Mouse (Mus musculus) lung, embryonic 15.5 days (tissue): ENCODE measurements around the gene Ccdc60. TPM values are rescaled to one million over a fixed set of nuclear protein-coding genes. Genes with fewer than 3 reads are reported as not detected.

Experiments
- ATAC-seq: fragments of 200-750 bp; cut with Nextera tagmentation; 2 replicates; pipeline ENCODE4 v1.8.0; 2017; ENCODE audit warnings: moderate number of reproducible peaks, borderline replicate concordance; ENCODE audit not compliant: low FRiP score, low TSS enrichment; ENCODE audit errors: extremely low read depth
- H3K27ac ChIP-seq: fragments of 300-500 bp; sonication (generic); 2 replicates; pipeline ENCODE4 v1.5.1; 2015; ENCODE audit warnings: moderate library complexity, mild to moderate bottlenecking, inconsistent platforms
- H3K27me3 ChIP-seq: fragments of 300-500 bp; sonication (generic); 2 replicates; pipeline ENCODE4 v1.6.1; 2015; ENCODE audit warnings: inconsistent platforms
- H3K36me3 ChIP-seq: fragments of 300-500 bp; sonication (generic); 2 replicates; pipeline ENCODE4 v1.6.1; 2015; ENCODE audit warnings: inconsistent platforms
- H3K4me1 ChIP-seq: fragments of 300-500 bp; sonication (generic); 2 replicates; pipeline ENCODE4 v1.6.1; 2015; ENCODE audit warnings: inconsistent platforms
- H3K4me2 ChIP-seq: fragments of 300-500 bp; sonication (generic); 2 replicates; pipeline ENCODE4 v1.6.1; 2015; ENCODE audit warnings: inconsistent platforms, mild to moderate bottlenecking, moderate library complexity
- H3K4me3 ChIP-seq: fragments of 300-500 bp; sonication (generic); 2 replicates; pipeline ENCODE4 v1.5.1; 2015; ENCODE audit warnings: mild to moderate bottlenecking, inconsistent platforms
- H3K9ac ChIP-seq: fragments of 300-500 bp; sonication (generic); 2 replicates; pipeline ENCODE4 v1.6.1; 2015; ENCODE audit warnings: inconsistent platforms
- H3K9me3 ChIP-seq: fragments of 300-500 bp; sonication (generic); 2 replicates; pipeline ENCODE4 v1.6.1; 2016; ENCODE audit warnings: inconsistent platforms
- WGBS: fragments of 180-500 bp; shearing (Covaris S2); methylation state at CpG from one replicate; pipeline ENCODE4 v1.1.7; 2015; 5-methylcytosine and 5-hydroxymethylcytosine counted together
- polyA plus RNA-seq: library from polyadenylated mRNA; unstranded; fragments of >200 nt; fragmentation: Nextera tagmentation; extraction: Ambion mirVana; gene quantifications from 2 replicates; pipeline ENCODE4 v1.2.1, GENCODE M21; 2015

Gene Ccdc60
- polyA plus RNA-seq, 1 experiment from 2014 or later = 1.0 TPM

DNA sequence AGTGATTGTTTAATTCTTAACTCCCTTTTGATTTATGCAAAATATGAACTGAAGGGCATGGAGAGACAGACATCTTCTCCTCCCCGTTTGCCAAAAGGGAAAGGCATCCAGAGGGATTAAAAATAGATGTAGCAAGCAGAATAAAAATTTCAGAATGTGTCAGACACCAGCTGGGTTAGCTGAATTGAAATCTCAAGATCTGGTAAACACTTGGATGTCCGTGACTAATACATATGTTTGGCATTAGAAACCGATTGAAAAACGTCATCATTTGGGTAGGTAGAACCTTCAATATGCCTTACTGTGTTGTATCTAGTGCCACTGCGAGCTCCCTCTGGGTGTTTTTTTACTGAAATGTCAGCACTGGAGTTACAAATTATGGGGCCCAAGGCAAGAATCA, 4.7 kb upstream of the Ccdc60 start:
- WGBS = 60% methylated on average over 5 of the region's 5 CpGs
- no peak overlapping the region for H3K9ac ChIP-seq
- no peak overlapping the region for H3K4me2 ChIP-seq
- H3K4me3 ChIP-seq = no peak overlapping the region
- H3K27me3 ChIP-seq = no peaks in the 10 kb centered on the region
- no peaks in the 10 kb centered on the region for H3K9me3 ChIP-seq
- no peak overlapping the region for H3K27ac ChIP-seq
- peaks cover 16% of the 10 kb centered on the region for H3K4me1 ChIP-seq
- ATAC-seq = no peak
- no peaks in the 10 kb centered on the region for H3K36me3 ChIP-seq

- no peak overlapping the region for H3K4me2 ChIP-seq
- WGBS = 81% methylated on average over 5 of the region's 5 CpGs
Observed at GRCm38 (mm10) chr5:116290584-116290983, 1.8 kb upstream of the Ccdc60 start.

DNA sequence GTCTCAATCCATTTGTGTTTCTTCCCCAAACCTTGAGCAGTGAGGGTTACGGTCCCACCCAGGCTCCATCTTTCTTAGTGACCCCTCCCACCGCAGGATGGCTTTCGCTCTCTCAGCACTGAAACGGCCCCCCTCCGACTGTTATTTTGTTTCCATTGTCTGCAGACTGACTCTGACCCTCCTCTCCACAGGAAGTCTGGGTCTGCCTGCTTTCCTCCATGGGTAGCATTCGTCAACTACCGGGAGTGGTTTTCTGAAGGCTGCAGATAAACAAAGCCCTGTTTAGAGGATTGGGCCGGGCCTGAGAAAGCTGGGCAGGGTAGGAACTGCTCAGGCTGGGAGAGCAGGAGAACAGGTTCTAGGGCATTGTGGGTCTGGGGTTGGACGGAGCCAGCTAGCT, 1.1 kb upstream of the Ccdc60 start:
- H3K9me3 ChIP-seq = no peaks in the 10 kb centered on the region
- ATAC-seq = peak; percentile 41; the same call in 1 of the 2 replicates
- H3K27ac ChIP-seq = no peak overlapping the region
- peak overlapping the region; percentile 3; the same call in 1 of the 2 replicates for H3K4me3 ChIP-seq
- no peaks in the 10 kb centered on the region for H3K27me3 ChIP-seq
- H3K9ac ChIP-seq = no peak overlapping the region
- 8% methylated on average over 9 of the region's 9 CpGs for WGBS
- H3K4me2 ChIP-seq = peak overlapping the region; percentile 55
- peaks cover 16% of the 10 kb centered on the region for H3K4me1 ChIP-seq
- H3K36me3 ChIP-seq = no peaks in the 10 kb centered on the region

More at GRCm38 (mm10) chr5:116290584-116290983, 1.8 kb upstream of the Ccdc60 start:
- no peak overlapping the region for H3K27ac ChIP-seq
- no peak for ATAC-seq
- H3K9ac ChIP-seq = no peak overlapping the region
- H3K9me3 ChIP-seq = no peaks in the 10 kb centered on the region
- H3K4me3 ChIP-seq = no peak overlapping the region
- H3K4me1 ChIP-seq = peaks cover 16% of the 10 kb centered on the region
- no peaks in the 10 kb centered on the region for H3K27me3 ChIP-seq
- no peaks in the 10 kb centered on the region for H3K36me3 ChIP-seq

- no peak overlapping the region for H3K27ac ChIP-seq
- no peak overlapping the region for H3K9ac ChIP-seq
- H3K9me3 ChIP-seq = no peaks in the 10 kb centered on the region
Observed at GRCm38 (mm10) chr5:116288183-116288582, 602 bp downstream of the Ccdc60 start.

GRCm38 (mm10) chr5:116285532-116286176, 3.1 kb downstream of the Ccdc60 start:
- WGBS = 32% methylated on average over 15 of the region's 15 CpGs
- H3K4me2 ChIP-seq = no peak overlapping the region

More at GRCm38 (mm10) chr5:116288183-116288582, 602 bp downstream of the Ccdc60 start:
- no peak overlapping the region for H3K4me2 ChIP-seq
- no peaks in the 10 kb centered on the region for H3K36me3 ChIP-seq
- 58% methylated on average over 10 of the region's 10 CpGs for WGBS
- no peak for ATAC-seq
- no peaks in the 10 kb centered on the region for H3K27me3 ChIP-seq
- H3K4me3 ChIP-seq = no peak overlapping the region
- peaks cover 16% of the 10 kb centered on the region for H3K4me1 ChIP-seq

DNA sequence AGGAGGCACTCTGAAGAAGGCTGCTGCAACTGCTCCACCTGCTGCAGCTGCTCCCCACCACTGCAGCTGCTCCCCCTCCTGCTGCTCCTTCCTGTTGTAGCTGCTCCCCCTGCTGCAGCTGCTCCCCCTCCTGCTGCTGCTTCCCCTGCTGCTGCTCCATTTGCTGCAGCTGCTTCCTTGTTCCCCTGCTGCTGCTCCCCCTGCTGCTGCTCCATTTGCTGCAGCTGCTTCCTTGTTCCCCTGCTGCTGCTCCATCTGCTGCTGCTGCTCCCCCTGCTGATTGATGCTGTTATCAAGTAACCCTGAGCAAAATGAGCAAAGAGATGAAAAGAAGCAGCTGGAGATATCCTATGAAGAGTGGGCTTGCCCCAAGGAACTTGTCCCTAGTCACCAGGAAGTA, 8.3 kb downstream of the Ccdc60 start:
- Histone ChIP-seq H3K27me3 (no peaks in the 10 kb centered on the region), H3K27ac (no peak overlapping the region), H3K4me3 (no peak overlapping the region), H3K4me1 (no peaks in the 10 kb centered on the region), H3K9me3 (no peaks in the 10 kb centered on the region; the same call in 1 of the 2 replicates), H3K36me3 (no peaks in the 10 kb centered on the region), H3K4me2 (no peak overlapping the region), H3K9ac (no peak overlapping the region)
- no peak for ATAC-seq

More at GRCm38 (mm10) chr5:116285532-116286176, 3.1 kb downstream of the Ccdc60 start:
- Histone ChIP-seq H3K9ac (no peak overlapping the region), H3K9me3 (no peaks in the 10 kb centered on the region), H3K36me3 (no peaks in the 10 kb centered on the region), H3K4me1 (peaks cover 16% of the 10 kb centered on the region), H3K4me3 (no peak overlapping the region), H3K27ac (no peak overlapping the region), H3K27me3 (no peaks in the 10 kb centered on the region)
- ATAC-seq = no peak

- Histone ChIP-seq H3K4me2 (no peak overlapping the region), H3K4me1 (0 out of 2 replicates have a peak, but pooled peaks cover 4% of the 10 kb centered on the region), H3K27ac (no peak overlapping the region), H3K36me3 (no peaks in the 10 kb centered on the region), H3K9ac (no peak overlapping the region), H3K27me3 (no peaks in the 10 kb centered on the region), H3K4me3 (no peak overlapping the region), H3K9me3 (no peaks in the 10 kb centered on the region; the same call in 1 of the 2 replicates)
- ATAC-seq = no peak
- 87% methylated on average over 17 of the region's 17 CpGs for WGBS
Observed at GRCm38 (mm10) chr5:116278436-116278918, 10.3 kb downstream of the Ccdc60 start.

DNA sequence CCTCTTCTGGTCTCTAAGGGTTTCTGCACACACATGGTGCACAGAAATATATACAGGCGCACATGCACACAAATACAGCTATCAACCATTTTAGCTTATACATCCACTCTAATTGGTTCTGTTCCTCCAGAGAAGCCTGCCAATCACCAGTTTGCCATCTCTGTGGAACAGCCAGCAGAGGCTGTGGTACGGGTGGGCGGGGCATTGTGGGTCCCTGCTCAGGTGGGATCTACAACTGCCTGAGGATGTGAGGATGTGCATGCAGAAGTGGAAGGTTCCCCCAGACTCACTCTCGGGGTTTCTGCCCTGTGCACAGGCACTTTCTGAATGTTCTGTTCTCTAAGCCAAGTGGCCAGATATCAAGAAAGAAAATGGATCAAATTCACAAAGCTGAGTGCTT, 10.8 kb downstream of the Ccdc60 start:
- Histone ChIP-seq H3K4me2 (no peak overlapping the region), H3K4me1 (0 out of 2 replicates have a peak, but pooled peaks cover 4% of the 10 kb centered on the region), H3K27ac (no peak overlapping the region), H3K4me3 (no peak overlapping the region), H3K36me3 (no peaks in the 10 kb centered on the region), H3K27me3 (no peaks in the 10 kb centered on the region), H3K9ac (no peak overlapping the region), H3K9me3 (no peaks in the 10 kb centered on the region; the same call in 1 of the 2 replicates)
- WGBS = 90% methylated on average over 4 of the region's 4 CpGs
- no peak for ATAC-seq

- H3K4me2 ChIP-seq = no peak overlapping the region
- no peaks in the 10 kb centered on the region for H3K27me3 ChIP-seq
- ATAC-seq = no peak
- no peaks in the 10 kb centered on the region; the same call in 1 of the 2 replicates for H3K9me3 ChIP-seq
- no peaks in the 10 kb centered on the region for H3K36me3 ChIP-seq
- H3K4me3 ChIP-seq = no peak overlapping the region
- no peak overlapping the region for H3K9ac ChIP-seq
- H3K27ac ChIP-seq = no peak overlapping the region
- 39% methylated on average over 2 of the region's 2 CpGs for WGBS
- 0 out of 2 replicates have a peak, but pooled peaks cover 4% of the 10 kb centered on the region for H3K4me1 ChIP-seq
Observed at GRCm38 (mm10) chr5:116274818-116275217, 14.0 kb downstream of the Ccdc60 start.

DNA sequence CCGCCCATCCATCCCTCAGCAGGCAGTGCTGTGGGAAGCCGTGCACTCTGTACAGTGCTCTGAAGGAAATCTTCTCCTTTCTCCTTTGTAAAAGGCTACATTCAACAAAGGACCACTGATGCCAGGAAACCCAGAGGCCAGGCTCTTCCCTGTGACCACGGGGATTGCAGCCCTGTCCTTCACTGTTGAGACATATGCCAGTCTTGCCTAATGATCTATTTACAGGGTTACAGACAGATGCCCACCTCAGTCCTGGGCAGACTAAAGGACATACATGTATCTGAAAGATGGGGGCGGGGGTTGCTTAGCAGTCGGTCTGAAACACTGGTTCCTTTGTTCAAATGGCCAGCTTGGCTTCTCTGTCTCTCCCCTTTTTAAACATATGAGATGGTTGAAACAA, 14.4 kb downstream of the Ccdc60 start:
- H3K9me3 ChIP-seq = no peaks in the 10 kb centered on the region; the same call in 1 of the 2 replicates
- 0 out of 2 replicates have a peak, but pooled peaks cover 4% of the 10 kb centered on the region for H3K4me1 ChIP-seq
- 43% methylated on average over 5 of the region's 5 CpGs for WGBS
- no peak overlapping the region for H3K4me3 ChIP-seq
- H3K36me3 ChIP-seq = no peaks in the 10 kb centered on the region
- H3K27ac ChIP-seq = no peak overlapping the region
- no peak overlapping the region for H3K9ac ChIP-seq
- no peak overlapping the region for H3K4me2 ChIP-seq
- no peak for ATAC-seq
- no peaks in the 10 kb centered on the region for H3K27me3 ChIP-seq

GRCm38 (mm10) chr5:116271511-116272227, 17.1 kb downstream of the Ccdc60 start:
- no peak for ATAC-seq
- Histone ChIP-seq H3K27me3 (no peaks in the 10 kb centered on the region), H3K4me1 (0 out of 2 replicates have a peak, but pooled peaks cover 4% of the 10 kb centered on the region), H3K9me3 (no peaks in the 10 kb centered on the region), H3K4me2 (peak overlapping the region; percentile 31), H3K27ac (no peak overlapping the region), H3K9ac (no peak overlapping the region), H3K36me3 (no peaks in the 10 kb centered on the region), H3K4me3 (no peak overlapping the region)
- WGBS = 41% methylated on average over 17 of the region's 17 CpGs
